Comparison of ENCODE assay signal across 7 mouse cellular contexts in the genomic region with DNA sequence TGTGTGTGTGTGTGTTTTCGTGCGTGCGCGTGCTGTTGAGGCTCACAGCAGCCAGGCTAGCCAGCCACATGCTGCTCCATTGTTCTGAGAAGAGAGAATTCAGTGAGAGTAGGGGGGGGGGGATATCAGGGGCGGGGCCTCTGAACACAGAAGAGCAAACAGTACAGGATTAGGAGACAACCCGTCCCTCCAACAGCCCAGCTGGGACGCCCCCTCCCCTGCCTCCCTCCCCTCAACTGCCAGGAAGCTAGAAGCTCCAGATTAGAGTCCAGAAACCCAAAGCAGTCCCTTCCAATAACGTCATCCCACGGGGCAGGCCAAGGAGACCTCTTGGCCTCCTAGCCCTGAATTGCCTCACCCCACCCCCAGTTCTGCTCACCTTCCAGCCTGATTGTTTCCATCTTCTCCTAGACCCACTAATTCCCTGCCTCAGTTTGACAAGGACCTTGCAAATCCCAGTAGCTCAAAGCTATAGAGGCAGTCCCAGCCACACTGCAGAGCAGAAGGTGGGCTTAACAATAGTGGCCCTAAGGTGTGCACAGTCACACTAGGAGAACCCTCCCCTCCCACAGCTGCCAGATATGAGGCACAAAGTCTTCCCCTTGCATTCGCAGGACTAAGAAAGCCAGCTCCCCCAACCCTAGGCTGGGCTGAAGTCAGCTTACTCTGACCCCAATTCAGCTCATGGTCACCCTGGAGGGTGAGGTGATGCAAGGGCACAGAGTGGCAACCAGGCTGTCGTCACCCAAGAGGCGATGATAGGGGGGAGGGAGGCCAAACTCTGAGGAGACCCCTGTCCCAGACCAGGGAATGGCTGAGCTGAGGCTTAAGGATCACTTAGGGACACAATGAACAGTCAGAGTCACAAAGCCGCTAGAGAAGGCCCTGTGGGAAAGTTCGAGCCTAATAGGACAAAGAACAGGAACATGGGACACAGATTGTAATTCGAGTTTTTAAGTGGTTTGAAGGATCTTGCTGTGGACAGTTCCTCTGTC. TPM values are rescaled to one million over a fixed set of nuclear protein-coding genes. Genes with fewer than 3 reads are reported as not detected.
DNase-seq lines count a peak whose midpoint lies in the region; ATAC-seq lines count a peak whose summit lies in the region.

No protein-coding gene starts in this region.

- H3K9me3 ChIP-seq in megakaryocyte, embryonic 14.5 days = no peaks in the 10 kb centered on the region
- no peaks in the 10 kb centered on the region for H3K9me3 ChIP-seq in embryonic facial prominence, embryonic 15.5 days (replicated peaks)
- no peaks in the 10 kb centered on the region for H3K9me3 ChIP-seq in limb, embryonic 13.5 days

- 0 out of 2 replicates have a peak overlapping the region, but pooled peaks have one; percentile 65 for H3K27ac ChIP-seq in embryonic facial prominence, embryonic 15.5 days (replicated peaks)
- peak overlapping the region; percentile 69 for H3K27ac ChIP-seq in limb, embryonic 13.5 days

- peak overlapping the region; percentile 91 for H3K4me3 ChIP-seq in megakaryocyte, embryonic 14.5 days (replicated peaks)
- H3K4me3 ChIP-seq in embryonic facial prominence, embryonic 15.5 days (replicated peaks) = peak overlapping the region; percentile 58
- H3K4me3 ChIP-seq in limb, embryonic 13.5 days = peak overlapping the region; percentile 61

- peak overlapping the region; percentile 9; the same call in 1 of the 2 replicates for H3K9ac ChIP-seq in embryonic facial prominence, embryonic 15.5 days
- peak overlapping the region; percentile 75 for H3K9ac ChIP-seq in limb, embryonic 13.5 days

- H3K4me1 ChIP-seq in megakaryocyte, embryonic 14.5 days = peaks cover 91% of the 10 kb centered on the region
- H3K4me1 ChIP-seq in embryonic facial prominence, embryonic 15.5 days = peaks cover 50% of the 10 kb centered on the region
- H3K4me1 ChIP-seq in limb, embryonic 13.5 days = peaks cover 42% of the 10 kb centered on the region

- H3K36me3 ChIP-seq in megakaryocyte, embryonic 14.5 days (replicated peaks; ENCODE audit: low read length) = peaks cover 15% of the 10 kb centered on the region
- no peaks in the 10 kb centered on the region for H3K36me3 ChIP-seq in embryonic facial prominence, embryonic 15.5 days
- H3K36me3 ChIP-seq in limb, embryonic 13.5 days = peaks cover 14% of the 10 kb centered on the region; the same call in 1 of the 2 replicates

- ATAC-seq in megakaryocyte, adult 5-6 weeks (ENCODE audit: poor library complexity, severe bottlenecking) = no peak
- ATAC-seq in embryonic facial prominence, embryonic 15.5 days (ENCODE audit: insufficient number of reproducible peaks, low FRiP score, low TSS enrichment, low read depth) = no peak
- no peak for ATAC-seq in limb, embryonic 13.5 days (ENCODE audit: low FRiP score, low read depth)

- WGBS in embryonic facial prominence, embryonic 15.5 days = 6% methylated on average over 15 of the region's 15 CpGs
- WGBS in limb, embryonic 13.5 days = 8% methylated on average over 15 of the region's 15 CpGs

- peak; percentile 79 for DNase-seq in retina, embryonic 14.5 days (ENCODE audit: low spot score)
- DNase-seq in cerebellum, postnatal 36 days = no peak
- DNase-seq in urinary bladder, postnatal 36 days (ENCODE audit: low spot score in 2 of 2) = no peak

- H3K4me2 ChIP-seq in embryonic facial prominence, embryonic 15.5 days (replicated peaks) = peak overlapping the region; percentile 71
- H3K4me2 ChIP-seq in limb, embryonic 13.5 days (replicated peaks) = peak overlapping the region; percentile 84

- peaks cover 24% of the 10 kb centered on the region for H3K27me3 ChIP-seq in megakaryocyte, embryonic 14.5 days (replicated peaks)
- 0 out of 2 replicates have a peak, but pooled peaks cover 3% of the 10 kb centered on the region for H3K27me3 ChIP-seq in embryonic facial prominence, embryonic 15.5 days
- H3K27me3 ChIP-seq in limb, embryonic 13.5 days = 0 out of 2 replicates have a peak, but pooled peaks cover 8% of the 10 kb centered on the region

RNA-seq across cellular contexts. Expression of gene Carhsp1, which starts 1.6 kb away (rescaled TPM):
- polyA plus RNA-seq in megakaryocyte, embryonic 14.5 days (2012; ENCODE audit: insufficient read depth, low replicate concordance) = 7.1 and 8.5 TPM in 2 replicates
- total RNA-seq in megakaryocyte, adult 5-6 weeks (2015) = 18.1 and 21.9 TPM in 2 replicates
- total RNA-seq in megakaryocyte, adult 5-6 weeks (2017) = 27.1 and 29.6 TPM in 2 replicates
- polyA plus RNA-seq in embryonic facial prominence, embryonic 15.5 days (2015; fragmentation: Nextera tagmentation; extraction: Ambion mirVana) = 80.4 and 84.0 TPM in 2 replicates
- polyA plus RNA-seq in limb, embryonic 13.5 days (2015; fragmentation: Nextera tagmentation; extraction: Ambion mirVana) = 108 and 109 TPM in 2 replicates

RNA-seq across cellular contexts. Expression of gene Gm5767, which starts 10.2 kb away (rescaled TPM):
- not detected in 2 replicates for polyA plus RNA-seq in megakaryocyte, embryonic 14.5 days (2012; ENCODE audit: insufficient read depth, low replicate concordance)
- not detected in 2 replicates for total RNA-seq in megakaryocyte, adult 5-6 weeks (2015)
- total RNA-seq in megakaryocyte, adult 5-6 weeks (2017) = not detected in 2 replicates
- not detected in 2 replicates for polyA plus RNA-seq in embryonic facial prominence, embryonic 15.5 days (2015; fragmentation: Nextera tagmentation; extraction: Ambion mirVana)
- polyA plus RNA-seq in limb, embryonic 13.5 days (2015; fragmentation: Nextera tagmentation; extraction: Ambion mirVana) = not detected in 2 replicates

RNA-seq across cellular contexts. Expression of gene Tmem186, which starts 32.8 kb away (rescaled TPM):
- 1.3 and 2.5 TPM in 2 replicates for polyA plus RNA-seq in megakaryocyte, embryonic 14.5 days (2012; ENCODE audit: insufficient read depth, low replicate concordance)
- total RNA-seq in megakaryocyte, adult 5-6 weeks (2015) = 4.2 and 4.7 TPM in 2 replicates
- 6.6 and 8.0 TPM in 2 replicates for total RNA-seq in megakaryocyte, adult 5-6 weeks (2017)
- polyA plus RNA-seq in embryonic facial prominence, embryonic 15.5 days (2015; fragmentation: Nextera tagmentation; extraction: Ambion mirVana) = 19.3 and 19.5 TPM in 2 replicates
- polyA plus RNA-seq in limb, embryonic 13.5 days (2015; fragmentation: Nextera tagmentation; extraction: Ambion mirVana) = 21.1 and 21.8 TPM in 2 replicates

RNA-seq across cellular contexts. Expression of gene Pmm2, which starts 32.9 kb away (rescaled TPM):
- 5.6 and 29.3 TPM in 2 replicates for polyA plus RNA-seq in megakaryocyte, embryonic 14.5 days (2012; ENCODE audit: insufficient read depth, low replicate concordance)
- total RNA-seq in megakaryocyte, adult 5-6 weeks (2015) = 44.8 and 52.5 TPM in 2 replicates
- 55.3 and 62.6 TPM in 2 replicates for total RNA-seq in megakaryocyte, adult 5-6 weeks (2017)
- polyA plus RNA-seq in embryonic facial prominence, embryonic 15.5 days (2015; fragmentation: Nextera tagmentation; extraction: Ambion mirVana) = 56.4 and 57.6 TPM in 2 replicates
- polyA plus RNA-seq in limb, embryonic 13.5 days (2015; fragmentation: Nextera tagmentation; extraction: Ambion mirVana) = 53.1 and 53.3 TPM in 2 replicates
